Mouse (Mus musculus): ENCODE measurements at regions not wholly inside any gene's neighbourhood (a gene's known extent, or its start where the extent isn't known, plus 50 kb on each side); places are given as distances from the start of the nearest gene placed in this dataset.

GRCm38 (mm10) chr8:97131285-97132017 is 1243.1 kb upstream of the Got2 start:
- no peaks in the 10 kb centered on the region for H3K27me3 ChIP-seq (ENCODE audit: control insufficient read depth, insufficient read depth, low read length)
- 58% methylated on average over 1 of the region's 1 CpGs for WGBS
- no peaks in the 10 kb centered on the region for H3K9me3 ChIP-seq (ENCODE audit: control insufficient read depth, low read length)
- no peak for DNase-seq (ENCODE audit: low spot score)
- H3K4me1 ChIP-seq (replicated peaks; ENCODE audit: control insufficient read depth, insufficient read depth, low read length), result no peaks in the 10 kb centered on the region
- H3K4me3 ChIP-seq (replicated peaks; ENCODE audit: low read length), result no peak overlapping the region
- peak; percentile 71; the same call in 1 of the 2 replicates for ATAC-seq (ENCODE audit: low FRiP score)
- H3K9ac ChIP-seq, result no peak overlapping the region
- H3K36me3 ChIP-seq (replicated peaks; ENCODE audit: control insufficient read depth, insufficient read depth), result no peaks in the 10 kb centered on the region
- H3K4me2 ChIP-seq (replicated peaks), result no peak overlapping the region
- no peak overlapping the region for H3K27ac ChIP-seq

GRCm38 (mm10) chr8:97130827-97131226 is 1242.5 kb upstream of the Got2 start:
- 72% methylated on average over 2 of the region's 2 CpGs for WGBS
- no peak overlapping the region for H3K27ac ChIP-seq
- no peak overlapping the region for H3K4me3 ChIP-seq (replicated peaks; ENCODE audit: low read length)
- ATAC-seq (ENCODE audit: low FRiP score) (no peak), DNase-seq (ENCODE audit: low spot score) (no peak)
- no peaks in the 10 kb centered on the region for H3K4me1 ChIP-seq (replicated peaks; ENCODE audit: control insufficient read depth, insufficient read depth, low read length)
- no peak overlapping the region for H3K4me2 ChIP-seq (replicated peaks)
- H3K36me3 ChIP-seq (replicated peaks; ENCODE audit: control insufficient read depth, insufficient read depth), result no peaks in the 10 kb centered on the region
- no peaks in the 10 kb centered on the region for H3K27me3 ChIP-seq (ENCODE audit: control insufficient read depth, insufficient read depth, low read length)
- H3K9me3 ChIP-seq (ENCODE audit: control insufficient read depth, low read length), result no peaks in the 10 kb centered on the region
- no peak overlapping the region for H3K9ac ChIP-seq

DNA sequence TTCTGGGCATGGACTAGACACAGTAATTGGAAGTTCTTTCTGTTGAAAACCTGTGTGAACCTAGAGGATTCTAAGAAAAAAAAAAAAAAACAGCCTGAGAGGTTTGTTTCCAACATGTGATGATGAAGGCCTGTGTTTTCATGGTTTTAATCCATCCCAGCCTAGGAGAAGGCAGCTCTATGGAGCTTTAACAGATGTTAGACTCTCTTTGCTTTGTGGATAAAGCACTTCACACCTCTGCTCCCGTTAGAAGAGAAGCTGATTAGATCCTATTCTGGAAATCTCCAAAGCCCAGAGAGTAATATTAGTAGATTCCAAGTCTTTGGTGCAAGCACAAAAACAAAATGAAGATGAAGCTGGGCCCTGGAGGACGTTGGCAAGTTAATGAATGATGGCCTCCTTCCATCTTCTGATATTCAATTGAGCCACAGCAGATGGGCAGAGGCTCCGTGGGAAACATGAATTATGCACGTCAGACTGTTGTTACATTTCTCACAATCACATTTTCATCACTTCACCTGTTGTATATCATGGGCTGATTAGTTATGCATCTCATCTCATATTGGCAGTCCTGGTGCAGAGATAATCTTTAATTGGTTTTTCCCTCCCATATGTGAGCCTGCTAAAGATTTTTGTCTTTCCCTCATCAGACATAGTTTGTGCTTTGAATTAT is 1220.5 kb upstream of the Got2 start:
- H3K9ac ChIP-seq, result no peak overlapping the region
- ATAC-seq (ENCODE audit: low FRiP score) (no peak), DNase-seq (ENCODE audit: low spot score) (no peak)
- H3K4me2 ChIP-seq (replicated peaks), result no peak overlapping the region
- H3K4me3 ChIP-seq (replicated peaks; ENCODE audit: low read length), result no peak overlapping the region
- H3K4me1 ChIP-seq (replicated peaks; ENCODE audit: control insufficient read depth, insufficient read depth, low read length), result no peaks in the 10 kb centered on the region
- WGBS, result 36% methylated on average over 4 of the region's 4 CpGs
- H3K9me3 ChIP-seq (ENCODE audit: control insufficient read depth, low read length), result no peaks in the 10 kb centered on the region
- no peaks in the 10 kb centered on the region for H3K27me3 ChIP-seq (ENCODE audit: control insufficient read depth, insufficient read depth, low read length)
- H3K27ac ChIP-seq, result no peak overlapping the region
- H3K36me3 ChIP-seq (replicated peaks; ENCODE audit: control insufficient read depth, insufficient read depth), result no peaks in the 10 kb centered on the region

Measured in hindbrain, embryonic 14.5 days (tissue).